Mouse (Mus musculus): ENCODE results near the gene Hnrnpdl. TPM values are rescaled to one million over a fixed set of nuclear protein-coding genes. Genes with fewer than 3 reads are reported as not detected.

Gene Hnrnpdl
- polyA plus RNA-seq, 1 experiment from 2014 or later, result 268 TPM

GRCm38 (mm10) chr5:100024868-100025267 is 14.6 kb downstream of the Hnrnpdl start:
- WGBS, result 89% methylated on average over 1 of the region's 1 CpGs
- no peak overlapping the region for H3K9ac ChIP-seq
- H3K27ac ChIP-seq, result no peak overlapping the region

GRCm38 (mm10) chr5:100024403-100024802 is 15.1 kb downstream of the Hnrnpdl start:
- Histone ChIP-seq H3K27ac (no peak overlapping the region), H3K27me3 (replicated peaks) (no peaks in the 10 kb centered on the region), H3K36me3 (no peaks in the 10 kb centered on the region), H3K4me2 (replicated peaks) (no peak overlapping the region), H3K9me3 (no peaks in the 10 kb centered on the region), H3K4me3 (no peak overlapping the region), H3K4me1 (no peaks in the 10 kb centered on the region), H3K9ac (no peak overlapping the region)
- ATAC-seq (ENCODE audit: low FRiP score, low read depth), result no peak
- 77% methylated on average over 5 of the region's 5 CpGs for WGBS

More at GRCm38 (mm10) chr5:100024868-100025267, 14.6 kb downstream of the Hnrnpdl start:
- Histone ChIP-seq H3K4me1 (no peaks in the 10 kb centered on the region), H3K36me3 (no peaks in the 10 kb centered on the region), H3K27me3 (replicated peaks) (no peaks in the 10 kb centered on the region), H3K9me3 (no peaks in the 10 kb centered on the region), H3K4me2 (replicated peaks) (no peak overlapping the region), H3K4me3 (no peak overlapping the region)
- no peak for ATAC-seq (ENCODE audit: low FRiP score, low read depth)

GRCm38 (mm10) chr5:100020089-100020488 is 19.4 kb downstream of the Hnrnpdl start:
- Histone ChIP-seq H3K36me3 (no peaks in the 10 kb centered on the region), H3K4me3 (no peak overlapping the region), H3K27me3 (replicated peaks) (no peaks in the 10 kb centered on the region), H3K4me2 (replicated peaks) (no peak overlapping the region), H3K9me3 (no peaks in the 10 kb centered on the region), H3K27ac (no peak overlapping the region), H3K4me1 (no peaks in the 10 kb centered on the region), H3K9ac (no peak overlapping the region)
- ATAC-seq (ENCODE audit: low FRiP score, low read depth), result no peak

GRCm38 (mm10) chr5:100012599-100012998 is 26.9 kb downstream of the Hnrnpdl start:
- H3K9ac ChIP-seq, result no peak overlapping the region
- no peak overlapping the region for H3K4me2 ChIP-seq (replicated peaks)
- no peak overlapping the region for H3K27ac ChIP-seq
- ATAC-seq (ENCODE audit: low FRiP score, low read depth), result no peak
- no peak overlapping the region for H3K4me3 ChIP-seq
- H3K4me1 ChIP-seq, result no peaks in the 10 kb centered on the region
- no peaks in the 10 kb centered on the region for H3K9me3 ChIP-seq
- no peaks in the 10 kb centered on the region for H3K27me3 ChIP-seq (replicated peaks)
- 87% methylated on average over 9 of the region's 9 CpGs for WGBS
- no peaks in the 10 kb centered on the region for H3K36me3 ChIP-seq

GRCm38 (mm10) chr5:100008485-100008884 is 31.0 kb downstream of the Hnrnpdl start:
- Histone ChIP-seq H3K9me3 (no peaks in the 10 kb centered on the region), H3K4me1 (no peaks in the 10 kb centered on the region), H3K9ac (no peak overlapping the region), H3K36me3 (no peaks in the 10 kb centered on the region), H3K4me3 (no peak overlapping the region), H3K27ac (no peak overlapping the region), H3K27me3 (replicated peaks) (no peaks in the 10 kb centered on the region), H3K4me2 (replicated peaks) (no peak overlapping the region)
- 68% methylated on average over 3 of the region's 3 CpGs for WGBS
- ATAC-seq (ENCODE audit: low FRiP score, low read depth), result no peak

- H3K4me2 ChIP-seq (replicated peaks), result no peak overlapping the region
- H3K4me3 ChIP-seq, result no peak overlapping the region
- ATAC-seq (ENCODE audit: low FRiP score, low read depth), result no peak
- H3K27me3 ChIP-seq (replicated peaks), result no peaks in the 10 kb centered on the region
- no peak overlapping the region for H3K9ac ChIP-seq
- no peaks in the 10 kb centered on the region for H3K4me1 ChIP-seq
- no peaks in the 10 kb centered on the region for H3K36me3 ChIP-seq
- no peaks in the 10 kb centered on the region for H3K9me3 ChIP-seq
- H3K27ac ChIP-seq, result no peak overlapping the region
- 81% methylated on average over 4 of the region's 4 CpGs for WGBS
These were observed 32.5 kb downstream of the Hnrnpdl start for GRCm38 (mm10) chr5:100007040-100007375.

GRCm38 (mm10) chr5:100006324-100007039 is 33.0 kb downstream of the Hnrnpdl start:
- Histone ChIP-seq H3K36me3 (no peaks in the 10 kb centered on the region), H3K9ac (no peak overlapping the region), H3K9me3 (no peaks in the 10 kb centered on the region), H3K4me3 (no peak overlapping the region), H3K4me1 (no peaks in the 10 kb centered on the region), H3K27ac (no peak overlapping the region), H3K4me2 (replicated peaks) (no peak overlapping the region), H3K27me3 (replicated peaks) (no peaks in the 10 kb centered on the region)
- ATAC-seq (ENCODE audit: low FRiP score, low read depth), result no peak
- 86% methylated on average over 4 of the region's 4 CpGs for WGBS

GRCm38 (mm10) chr5:100005896-100006295 is 33.6 kb downstream of the Hnrnpdl start:
- no peak overlapping the region for H3K4me3 ChIP-seq
- H3K9ac ChIP-seq, result no peak overlapping the region
- WGBS, result 85% methylated on average over 6 of the region's 6 CpGs
- H3K4me1 ChIP-seq, result no peaks in the 10 kb centered on the region
- no peak overlapping the region for H3K27ac ChIP-seq
- H3K4me2 ChIP-seq (replicated peaks), result no peak overlapping the region
- no peak for ATAC-seq (ENCODE audit: low FRiP score, low read depth)
- no peaks in the 10 kb centered on the region for H3K36me3 ChIP-seq
- H3K27me3 ChIP-seq (replicated peaks), result no peaks in the 10 kb centered on the region
- no peaks in the 10 kb centered on the region for H3K9me3 ChIP-seq

- Histone ChIP-seq H3K4me3 (no peak overlapping the region), H3K27ac (no peak overlapping the region), H3K36me3 (no peaks in the 10 kb centered on the region), H3K9ac (no peak overlapping the region), H3K4me1 (0 out of 2 replicates have a peak, but pooled peaks cover under 1% of the 10 kb centered on the region), H3K4me2 (replicated peaks) (no peak overlapping the region), H3K27me3 (replicated peaks) (no peaks in the 10 kb centered on the region), H3K9me3 (no peaks in the 10 kb centered on the region)
- WGBS, result 71% methylated on average over 3 of the region's 3 CpGs
- ATAC-seq (ENCODE audit: low FRiP score, low read depth), result no peak
These were observed 34.0 kb downstream of the Hnrnpdl start for GRCm38 (mm10) chr5:100005431-100005830.

GRCm38 (mm10) chr5:100003895-100004294 is 35.6 kb downstream of the Hnrnpdl start:
- no peak overlapping the region for H3K4me3 ChIP-seq
- no peaks in the 10 kb centered on the region for H3K27me3 ChIP-seq (replicated peaks)
- H3K27ac ChIP-seq, result no peak overlapping the region
- ATAC-seq (ENCODE audit: low FRiP score, low read depth), result no peak
- H3K36me3 ChIP-seq, result no peaks in the 10 kb centered on the region
- 0 out of 2 replicates have a peak, but pooled peaks cover 5% of the 10 kb centered on the region for H3K4me1 ChIP-seq
- H3K9me3 ChIP-seq, result no peaks in the 10 kb centered on the region
- H3K4me2 ChIP-seq (replicated peaks), result no peak overlapping the region
- WGBS, result 88% methylated on average over 4 of the region's 4 CpGs
- no peak overlapping the region for H3K9ac ChIP-seq

GRCm38 (mm10) chr5:100000500-100000899 is 39.0 kb downstream of the Hnrnpdl start:
- Histone ChIP-seq H3K27ac (no peak overlapping the region), H3K4me1 (0 out of 2 replicates have a peak, but pooled peaks cover 5% of the 10 kb centered on the region), H3K4me3 (no peak overlapping the region), H3K27me3 (replicated peaks) (no peaks in the 10 kb centered on the region), H3K9ac (no peak overlapping the region), H3K9me3 (0 out of 2 replicates have a peak, but pooled peaks cover 3% of the 10 kb centered on the region), H3K4me2 (replicated peaks) (no peak overlapping the region), H3K36me3 (no peaks in the 10 kb centered on the region)
- WGBS, result 50% methylated on average over 7 of the region's 8 CpGs
- ATAC-seq (ENCODE audit: low FRiP score, low read depth), result no peak

- H3K27me3 ChIP-seq (replicated peaks), result no peaks in the 10 kb centered on the region
- H3K4me1 ChIP-seq, result 0 out of 2 replicates have a peak, but pooled peaks cover 5% of the 10 kb centered on the region
- H3K27ac ChIP-seq, result no peak overlapping the region
- H3K9ac ChIP-seq, result no peak overlapping the region
- ATAC-seq (ENCODE audit: low FRiP score, low read depth), result no peak
- 0 out of 2 replicates have a peak, but pooled peaks cover 4% of the 10 kb centered on the region for H3K9me3 ChIP-seq
- H3K4me2 ChIP-seq (replicated peaks), result no peak overlapping the region
- H3K36me3 ChIP-seq, result no peaks in the 10 kb centered on the region
- 90% methylated on average over 7 of the region's 7 CpGs for WGBS
- H3K4me3 ChIP-seq, result no peak overlapping the region
These were observed 39.4 kb downstream of the Hnrnpdl start for GRCm38 (mm10) chr5:100000048-100000447.

- Histone ChIP-seq H3K27me3 (replicated peaks) (no peaks in the 10 kb centered on the region), H3K4me3 (no peak overlapping the region), H3K9ac (no peak overlapping the region), H3K9me3 (0 out of 2 replicates have a peak, but pooled peaks cover 4% of the 10 kb centered on the region), H3K27ac (no peak overlapping the region), H3K4me1 (no peaks in the 10 kb centered on the region), H3K4me2 (replicated peaks) (no peak overlapping the region), H3K36me3 (no peaks in the 10 kb centered on the region)
- WGBS, result 95% methylated on average over 3 of the region's 3 CpGs
- ATAC-seq (ENCODE audit: low FRiP score, low read depth), result no peak
These were observed 44.8 kb downstream of the Hnrnpdl start for GRCm38 (mm10) chr5:99994680-99995079.

Measured in neural tube, embryonic 12.5 days (tissue).